Mouse (Mus musculus) left cerebral cortex, postnatal 25 days (tissue): ENCODE measurements around the gene Grik3. TPM values are rescaled to one million over a fixed set of nuclear protein-coding genes. Genes with fewer than 3 reads are reported as not detected.

ENCODE experiments used
- DNase-seq, 2 experiments: peaks; one replicate each; pipeline ENCODE4 v3.0.0; 2022; ENCODE audit warnings: low spot score in 2 of 2, mixed read lengths in 1 of 2
- intact Hi-C: fragments of 180-260 bp; cut with DNase I; formaldehyde crosslinking; loops from one replicate; pipeline ENCODE4 v1.15.1; 2025
- total RNA-seq, 2 experiments: library from RNA; stranded (reverse); gene quantifications; 2 replicates each; pipeline ENCODE4 v1.2.3; 2021

Grik3 gene
- 10 to 100 TPM; 43.1 to 43.4 TPM for total RNA-seq

DNA sequence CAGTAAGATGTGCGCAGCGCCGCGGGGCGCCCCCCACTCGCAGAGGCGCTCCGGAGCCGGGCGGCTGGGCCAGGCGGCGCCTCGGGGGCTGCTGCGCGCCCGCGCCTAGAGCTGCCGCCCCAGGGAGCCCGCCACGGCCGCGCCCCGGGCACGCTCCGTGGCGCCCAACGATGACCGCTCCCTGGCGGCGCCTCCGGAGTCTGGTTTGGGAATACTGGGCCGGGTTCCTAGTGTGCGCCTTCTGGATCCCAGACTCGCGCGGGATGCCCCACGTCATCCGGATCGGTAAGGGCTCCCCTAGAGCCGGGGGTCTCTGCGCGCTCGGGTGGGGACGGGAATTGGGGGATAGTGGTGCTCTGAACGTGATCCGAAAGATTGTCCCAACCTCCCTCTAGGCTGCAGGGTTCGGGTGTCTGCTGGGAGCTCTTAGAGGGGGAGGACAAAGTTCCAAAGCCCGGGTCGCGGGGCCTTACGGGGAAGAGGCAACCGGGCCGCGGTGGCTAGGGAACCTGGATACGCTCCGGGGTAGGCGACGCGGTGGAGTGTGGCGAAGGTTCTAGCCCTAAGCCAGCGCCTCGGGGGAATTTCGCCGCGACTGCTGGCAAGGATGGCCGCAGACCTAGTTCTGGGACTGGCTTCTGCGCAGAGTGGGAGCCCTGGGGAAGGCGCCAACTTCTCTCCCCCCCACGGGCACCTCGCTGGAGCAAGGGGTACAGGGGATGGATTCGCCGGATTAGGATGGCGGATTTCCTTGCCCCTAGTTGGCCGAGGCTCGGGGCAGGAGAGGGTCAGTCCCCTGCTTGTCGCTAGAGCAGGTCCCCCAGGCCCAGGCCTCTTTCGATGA is at the start of gene Grik3:
Grik3 (plus strand) TSS at position 40 of the 844 bp plus-strand sequence.
- intact Hi-C loops, result loop anchor here (5.0 kb wide), 2 partner anchors 211 to 259 kb away; no protein-coding TSS in a partner anchor
- DNase-seq, result no peak

DNA sequence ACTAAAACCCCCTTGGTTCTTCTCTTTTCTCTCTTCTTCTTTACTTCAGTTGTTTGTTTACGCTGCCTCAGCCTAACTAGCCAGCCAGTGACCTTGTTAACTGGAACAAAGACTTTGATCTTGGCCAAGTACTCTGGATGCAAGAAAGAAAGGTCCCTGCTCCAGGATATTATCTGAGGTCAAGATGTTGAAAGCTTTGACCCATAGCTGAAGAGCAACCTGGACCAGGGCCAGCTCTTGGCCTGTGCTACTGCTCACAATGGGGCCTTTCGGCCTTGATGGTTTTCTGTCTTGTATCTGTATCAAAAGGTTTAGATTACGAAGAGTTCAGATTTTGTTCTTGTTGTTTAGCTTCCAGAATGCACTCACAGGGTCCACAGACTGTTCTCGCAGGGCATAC is 48.7 kb upstream of the Grik3 start:
- no peak for DNase-seq

DNA sequence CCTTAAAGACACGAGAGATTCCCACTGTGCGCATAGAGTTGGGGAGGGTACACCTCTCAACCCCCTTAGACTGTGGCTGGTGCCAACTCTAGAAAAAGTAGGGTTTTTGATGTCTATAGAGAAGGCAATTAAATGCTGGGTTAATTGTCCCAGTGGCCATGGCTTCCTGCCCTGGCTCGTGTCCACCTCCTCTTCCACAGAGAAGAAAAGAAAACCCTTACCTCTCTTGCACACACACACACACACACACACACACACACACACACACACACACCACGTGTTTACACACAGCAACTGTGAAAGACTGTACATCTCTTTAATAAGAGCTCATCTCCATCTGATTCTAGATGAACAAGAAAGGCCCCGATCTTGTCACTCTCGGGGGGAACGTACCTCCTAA is 46.1 kb upstream of the Grik3 start:
- intact Hi-C loops, result no loop called here
- no peak for DNase-seq

More for the DNA sequence above, 48.7 kb upstream of the Grik3 start:
- intact Hi-C loops, result no loop called here

DNA sequence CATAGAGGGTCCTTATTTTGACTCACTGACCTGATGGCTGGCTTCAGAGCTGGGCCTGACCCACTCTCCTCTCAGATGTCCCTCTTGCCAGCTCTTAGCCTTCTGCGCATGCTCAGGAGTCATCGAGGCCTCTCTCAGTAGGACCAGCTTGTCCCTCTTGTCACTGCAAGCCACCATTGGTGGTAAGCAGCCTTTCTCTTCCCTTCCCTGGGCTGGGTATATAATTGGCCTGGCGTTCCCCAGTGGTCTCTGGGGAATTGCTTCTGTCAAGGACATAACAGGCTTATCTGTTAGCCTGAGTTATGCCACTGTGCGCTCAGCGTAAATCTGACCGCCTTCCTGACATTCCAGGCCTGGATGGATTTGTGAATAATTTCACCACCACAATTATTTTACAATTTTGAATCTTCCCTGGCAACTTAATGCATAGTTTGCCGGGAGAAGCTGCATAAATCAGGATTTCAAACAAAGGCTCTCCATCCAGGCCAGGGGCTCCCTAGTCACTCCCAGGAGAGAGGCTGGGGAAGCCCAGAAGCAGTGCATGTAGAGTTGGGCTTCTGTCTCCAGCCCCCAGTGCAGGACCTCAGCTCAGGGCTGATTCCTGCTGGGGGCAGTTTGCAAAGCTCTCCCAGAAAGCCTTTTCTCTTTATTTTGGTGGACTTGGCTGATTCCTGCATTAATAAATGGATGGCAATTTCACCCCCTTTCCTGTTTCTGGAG is 39.7 kb upstream of the Grik3 start:
- intact Hi-C loops, result no loop called here
- DNase-seq, result no peak

DNA sequence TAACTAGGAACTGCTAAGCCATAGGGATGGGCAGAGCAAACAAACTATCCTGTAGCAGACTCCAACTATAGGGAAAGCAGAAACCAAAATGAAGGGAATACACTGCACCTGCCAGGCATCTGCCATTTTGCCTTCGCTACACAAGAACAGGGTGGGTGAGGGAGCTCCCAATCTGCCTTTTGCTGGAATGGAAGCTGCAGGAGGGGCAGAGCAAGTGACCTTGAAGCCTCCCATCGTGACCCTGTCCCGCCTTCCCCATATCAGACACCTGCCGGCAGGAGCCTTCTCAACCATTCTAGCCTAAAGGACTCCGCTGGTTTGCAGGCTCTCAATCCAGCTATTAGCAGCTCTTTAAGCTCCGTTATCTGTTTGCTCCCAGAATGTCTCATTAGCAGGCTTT is 38.7 kb upstream of the Grik3 start:
- intact Hi-C loops, result no loop called here
- no peak for DNase-seq

DNA sequence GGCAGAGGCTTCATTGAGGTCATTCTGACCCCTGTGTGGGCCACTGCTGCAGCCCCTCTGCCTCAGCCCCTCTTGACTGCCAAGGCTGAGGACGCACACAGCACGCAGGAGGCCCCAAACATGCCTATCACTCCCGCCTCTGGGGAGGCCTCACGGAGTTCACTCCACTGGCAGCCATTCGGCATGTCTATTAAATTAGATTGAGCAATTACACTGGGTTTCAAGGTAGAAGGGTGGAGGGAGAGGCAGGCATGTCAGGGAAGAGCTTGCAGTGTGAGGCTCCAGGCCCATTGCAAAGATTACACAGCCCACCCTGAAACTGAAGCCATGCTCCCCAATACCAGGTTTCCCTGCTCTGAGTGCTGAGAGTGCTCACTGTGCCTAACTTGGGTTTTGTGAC is 34.0 kb upstream of the Grik3 start:
- DNase-seq, result no peak
- intact Hi-C loops, result no loop called here

DNA sequence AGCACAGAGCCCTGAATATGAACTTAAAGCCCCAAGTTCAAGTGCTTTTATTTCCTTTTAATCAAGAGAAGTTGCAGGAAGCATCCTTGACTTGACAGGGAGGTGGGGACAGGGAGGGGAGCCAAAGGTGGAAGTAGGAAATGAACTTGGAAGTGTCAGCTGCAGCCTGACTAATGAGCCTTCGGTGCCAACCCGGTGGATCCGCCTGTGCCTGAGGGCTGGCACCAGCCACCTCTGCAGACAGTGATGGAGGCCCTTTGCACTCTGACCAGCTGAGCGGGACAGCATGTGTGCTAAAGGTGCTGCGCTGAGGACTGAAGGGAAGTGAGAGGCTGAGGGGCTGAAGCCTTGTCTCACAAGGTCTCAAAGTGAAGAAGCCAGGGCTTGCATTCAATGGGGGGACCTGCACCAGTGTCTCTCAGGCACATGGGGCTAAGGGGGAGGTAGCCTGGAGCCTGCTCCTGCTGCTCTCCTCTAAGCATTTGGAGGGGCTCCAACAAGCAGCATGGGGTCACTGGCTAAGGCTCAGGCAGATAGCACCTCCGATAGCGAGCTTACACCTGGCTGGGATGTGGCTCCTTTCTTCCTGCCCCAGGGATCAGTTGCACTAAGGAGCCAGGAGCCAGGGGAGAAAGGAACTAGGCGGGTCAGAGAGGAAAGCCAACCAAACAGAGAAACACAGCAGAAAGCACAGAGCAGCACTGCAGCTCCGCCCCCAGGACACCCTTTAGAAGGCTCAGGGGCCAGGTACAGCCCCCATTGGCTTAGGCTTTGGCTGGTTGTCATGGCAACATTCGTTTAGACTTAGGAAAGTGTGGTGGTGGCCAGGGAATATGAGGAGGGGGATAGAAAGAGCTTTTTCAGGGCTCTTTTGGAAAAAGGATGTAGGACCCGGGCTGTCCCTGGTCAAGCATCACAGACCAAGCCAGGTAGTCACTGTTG is 33.1 kb upstream of the Grik3 start:
- no peak for DNase-seq
- intact Hi-C loops, result no loop called here

DNA sequence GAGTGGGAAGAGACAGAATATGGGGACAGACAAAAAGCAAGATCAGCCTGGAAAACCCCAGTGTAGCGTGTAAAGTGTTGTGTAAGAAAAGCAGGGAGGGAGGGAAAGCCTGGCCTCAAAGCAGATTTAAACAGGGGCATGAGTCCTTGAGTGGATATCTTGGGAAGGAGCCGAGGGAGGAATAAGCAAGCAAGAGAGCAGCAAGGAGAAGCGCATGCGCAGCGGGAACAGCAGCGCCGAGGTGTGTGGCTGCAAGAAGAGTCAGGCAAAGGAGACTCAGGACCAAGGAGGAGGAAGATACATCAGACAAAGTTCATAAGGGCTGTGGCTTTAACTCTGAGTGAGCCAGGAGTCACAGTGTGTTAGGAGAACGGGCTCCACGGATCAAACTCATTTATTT is 30.7 kb upstream of the Grik3 start:
- intact Hi-C loops, result no loop called here
- DNase-seq, result peak in 1 of 2 experiments; percentile 71

DNA sequence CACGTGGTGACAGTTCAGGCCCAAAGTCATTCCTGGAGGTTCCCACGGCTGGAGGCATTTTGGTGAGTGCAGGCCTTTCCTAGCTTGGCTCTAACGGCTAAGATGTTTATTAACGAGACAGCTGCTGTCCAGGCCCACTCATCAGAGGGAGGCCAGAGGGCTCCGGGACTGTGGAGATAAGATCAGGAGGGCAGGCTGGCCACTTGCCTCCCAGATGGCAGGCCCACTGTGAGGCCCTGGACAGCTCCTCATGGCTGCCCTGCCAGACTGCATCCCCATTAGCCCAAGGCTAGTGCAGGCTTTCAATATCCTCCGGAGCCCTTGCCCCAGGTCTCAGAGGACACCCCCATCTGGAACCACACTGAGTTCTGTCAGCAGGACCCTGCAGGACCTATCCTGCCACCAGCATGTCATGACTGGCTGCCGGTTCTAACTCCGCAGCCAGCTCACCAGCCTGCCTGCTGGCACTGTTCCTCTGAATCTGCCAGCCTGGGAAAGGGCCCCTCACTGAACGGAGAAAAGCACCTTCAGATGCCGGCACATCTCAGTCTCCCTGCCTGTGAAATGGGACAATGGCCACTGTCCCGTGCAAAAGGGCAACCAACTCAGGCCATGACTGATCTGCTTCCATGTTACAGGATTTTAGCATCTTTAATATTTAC is 20.7 kb upstream of the Grik3 start:
- intact Hi-C loops, result loop anchor here (10.0 kb wide), 1 partner anchor 165 kb away; no protein-coding TSS in a partner anchor
- no peak for DNase-seq

DNA sequence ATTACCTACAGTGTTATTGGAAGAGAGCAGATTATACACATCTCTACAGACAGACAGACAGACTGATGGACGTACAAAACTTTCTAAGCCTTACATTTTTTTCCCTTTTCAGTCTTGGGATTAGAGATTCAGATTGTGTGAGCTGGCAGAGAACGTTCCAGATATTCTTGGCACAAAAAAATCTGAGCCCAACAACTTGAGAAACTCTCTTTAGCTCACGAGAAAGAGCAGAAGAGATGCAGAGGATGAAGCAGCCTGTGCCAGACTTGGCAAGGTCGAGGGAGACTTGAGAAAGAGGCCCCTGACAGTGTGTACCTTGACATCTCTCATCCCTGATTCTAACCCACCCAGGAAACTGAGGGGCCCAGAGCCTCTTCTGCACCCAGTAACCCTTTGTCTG is 15.6 kb upstream of the Grik3 start:
- intact Hi-C loops, result loop anchor here (5.0 to 10.0 kb wide), 2 partner anchors 78 to 170 kb away; no protein-coding TSS in a partner anchor
- peak in 1 of 2 experiments; percentile 70 for DNase-seq

DNA sequence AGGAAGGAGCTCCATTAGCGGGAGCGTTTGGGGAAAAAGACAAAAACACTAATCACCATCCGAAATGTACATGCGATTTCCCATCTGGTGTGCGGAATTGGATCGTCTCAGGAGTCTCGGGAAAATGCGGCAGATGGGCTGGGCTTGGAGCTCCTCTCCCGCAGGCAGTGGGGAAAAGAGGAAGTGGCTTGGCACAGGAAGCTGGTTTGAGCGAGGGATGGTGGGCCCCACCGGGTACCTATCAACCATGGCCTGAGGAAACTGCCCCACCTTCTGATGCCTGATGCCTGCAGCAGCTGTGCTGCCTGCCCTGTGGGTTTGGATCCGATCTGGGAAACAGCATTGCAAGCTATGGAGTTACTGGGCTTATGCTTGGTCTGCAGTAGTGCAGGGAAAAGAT is 12.4 kb upstream of the Grik3 start:
- DNase-seq, result peak; percentile 65 to 76
- intact Hi-C loops, result loop anchor here (5.0 to 10.0 kb wide), 2 partner anchors 81 to 173 kb away; no protein-coding TSS in a partner anchor

DNA sequence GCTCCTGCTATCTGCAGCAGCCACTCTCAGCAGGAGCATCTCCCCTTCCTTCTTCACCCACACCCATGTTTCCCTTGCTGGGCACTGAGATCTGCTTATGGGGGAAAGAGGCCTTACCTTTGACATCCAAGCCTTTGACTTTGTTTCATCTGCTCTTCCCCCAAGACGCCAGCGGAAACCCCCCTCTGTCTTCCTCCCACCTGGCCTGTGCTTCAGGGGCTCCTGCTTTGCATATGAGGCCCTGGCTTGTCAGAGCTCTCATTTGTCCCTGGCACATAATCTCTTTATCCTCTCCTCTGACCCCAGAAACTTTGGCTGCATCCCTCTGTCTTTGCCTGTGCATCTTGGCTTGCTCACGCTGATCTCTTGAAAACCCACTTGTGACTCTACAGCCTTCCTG is 9.2 kb upstream of the Grik3 start:
- intact Hi-C loops, result loop anchor here (10.0 kb wide), 2 partner anchors 316 to 334 kb away; no protein-coding TSS in a partner anchor
- no peak for DNase-seq

DNA sequence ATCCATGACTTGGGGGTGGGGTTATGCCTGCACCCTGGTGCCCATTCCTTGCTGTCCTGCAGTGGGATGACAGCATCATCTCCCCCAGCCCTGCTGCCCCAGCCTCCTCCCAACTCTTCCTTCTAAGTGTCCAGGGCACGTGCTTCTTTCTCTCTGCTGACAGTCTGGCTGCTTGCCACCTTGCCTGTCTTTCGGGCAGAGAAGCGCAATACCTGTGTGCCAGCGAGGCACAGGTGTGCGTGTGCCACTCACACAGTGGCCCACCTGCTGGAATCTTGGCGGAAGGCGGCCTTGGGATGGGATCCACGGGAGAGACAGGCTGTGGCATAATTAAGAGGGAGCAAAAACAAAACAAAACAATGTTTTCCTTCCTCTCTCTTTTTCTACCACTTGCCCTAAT is 6.4 kb upstream of the Grik3 start:
- intact Hi-C loops, result loop anchor here (10.0 kb wide), 2 partner anchors 319 to 331 kb away; no protein-coding TSS in a partner anchor
- DNase-seq, result no peak

DNA sequence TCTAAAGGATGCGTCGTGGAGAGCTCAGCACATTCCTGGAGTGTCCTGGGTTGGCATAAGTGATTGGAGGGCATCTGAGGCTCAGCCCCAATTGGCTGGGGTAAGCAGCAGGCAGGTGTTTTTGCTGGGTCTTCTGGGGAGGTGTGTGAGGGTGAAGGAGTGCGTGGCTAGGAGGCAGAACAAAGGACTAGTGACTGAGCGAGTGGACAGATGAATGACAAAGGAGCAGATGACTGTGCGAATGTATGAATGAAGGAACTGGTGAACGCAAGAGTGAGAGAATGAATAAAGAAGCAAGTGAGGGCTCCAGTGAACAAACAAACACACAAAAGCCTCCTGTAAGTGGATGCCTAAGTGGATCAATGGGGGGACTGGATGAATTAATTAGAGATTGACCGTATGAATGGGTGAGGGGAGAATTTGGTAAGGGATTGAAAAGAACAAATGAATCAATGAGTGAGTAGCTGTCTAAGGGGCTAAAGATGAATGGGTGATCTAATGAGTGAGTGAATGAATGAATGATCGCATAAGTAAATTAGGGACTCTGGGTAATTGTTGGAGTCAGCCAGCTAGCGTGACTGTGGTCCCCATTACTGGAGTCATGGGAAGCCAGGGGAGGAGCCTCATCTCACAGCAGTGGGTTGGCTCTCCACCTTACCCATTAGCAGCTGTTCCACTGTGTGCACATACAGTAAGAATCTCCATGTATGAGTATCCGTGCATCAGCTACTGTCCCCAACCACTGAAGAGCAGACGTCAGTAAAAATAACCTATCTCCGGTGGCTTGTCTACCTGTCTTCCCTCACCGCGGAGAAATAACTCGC is 4.9 kb upstream of the Grik3 start:
- intact Hi-C loops, result loop anchor here (5.0 to 10.0 kb wide), 3 partner anchors 321 to 452 kb away; no protein-coding TSS in a partner anchor
- no peak for DNase-seq

DNA sequence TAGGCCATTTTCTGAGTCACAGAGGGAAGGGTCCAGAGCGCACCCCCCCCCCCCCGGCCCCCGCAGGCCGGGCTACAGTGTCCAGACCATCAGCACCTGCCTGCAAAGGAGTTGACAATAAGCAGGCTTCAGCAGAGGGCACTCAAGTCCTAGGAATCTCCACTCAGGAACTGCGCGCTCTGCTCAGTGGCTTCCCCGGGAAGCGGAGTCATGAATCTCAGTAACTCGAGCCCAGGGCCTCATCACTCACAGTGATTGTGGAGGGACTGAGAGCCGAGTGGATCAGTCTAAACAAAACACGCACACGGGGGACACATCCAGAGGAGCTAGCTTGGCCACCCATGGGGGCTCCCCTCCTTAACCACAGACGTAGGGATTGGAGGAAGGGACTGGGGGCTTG is 3.9 kb upstream of the Grik3 start:
- peak in 1 of 2 experiments; percentile 55 for DNase-seq
- intact Hi-C loops, result loop anchor here (5.0 to 10.0 kb wide), 3 partner anchors 322 to 451 kb away; no protein-coding TSS in a partner anchor

DNA sequence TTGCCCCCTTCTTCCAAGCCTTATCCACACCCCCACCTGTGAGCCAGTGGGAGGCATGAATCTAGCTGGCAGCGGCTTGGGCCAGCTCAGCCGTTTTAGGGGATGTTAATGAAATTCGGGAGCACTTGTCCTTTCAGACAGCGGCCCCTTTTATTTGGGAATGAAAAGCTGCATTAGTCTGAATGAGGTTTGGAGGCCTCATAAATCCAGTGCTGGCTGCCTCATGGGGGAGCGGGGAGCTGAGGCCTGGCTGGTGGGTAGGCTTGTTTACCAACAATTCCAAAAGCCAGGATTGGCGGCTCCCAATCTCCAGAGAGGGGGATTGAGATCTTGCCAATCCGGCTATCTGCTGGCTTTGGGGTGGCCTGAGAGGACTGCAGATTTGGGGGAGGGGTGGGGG is 3.5 kb upstream of the Grik3 start:
- no peak for DNase-seq
- intact Hi-C loops, result loop anchor here (5.0 to 10.0 kb wide), 3 partner anchors 322 to 450 kb away; no protein-coding TSS in a partner anchor

DNA sequence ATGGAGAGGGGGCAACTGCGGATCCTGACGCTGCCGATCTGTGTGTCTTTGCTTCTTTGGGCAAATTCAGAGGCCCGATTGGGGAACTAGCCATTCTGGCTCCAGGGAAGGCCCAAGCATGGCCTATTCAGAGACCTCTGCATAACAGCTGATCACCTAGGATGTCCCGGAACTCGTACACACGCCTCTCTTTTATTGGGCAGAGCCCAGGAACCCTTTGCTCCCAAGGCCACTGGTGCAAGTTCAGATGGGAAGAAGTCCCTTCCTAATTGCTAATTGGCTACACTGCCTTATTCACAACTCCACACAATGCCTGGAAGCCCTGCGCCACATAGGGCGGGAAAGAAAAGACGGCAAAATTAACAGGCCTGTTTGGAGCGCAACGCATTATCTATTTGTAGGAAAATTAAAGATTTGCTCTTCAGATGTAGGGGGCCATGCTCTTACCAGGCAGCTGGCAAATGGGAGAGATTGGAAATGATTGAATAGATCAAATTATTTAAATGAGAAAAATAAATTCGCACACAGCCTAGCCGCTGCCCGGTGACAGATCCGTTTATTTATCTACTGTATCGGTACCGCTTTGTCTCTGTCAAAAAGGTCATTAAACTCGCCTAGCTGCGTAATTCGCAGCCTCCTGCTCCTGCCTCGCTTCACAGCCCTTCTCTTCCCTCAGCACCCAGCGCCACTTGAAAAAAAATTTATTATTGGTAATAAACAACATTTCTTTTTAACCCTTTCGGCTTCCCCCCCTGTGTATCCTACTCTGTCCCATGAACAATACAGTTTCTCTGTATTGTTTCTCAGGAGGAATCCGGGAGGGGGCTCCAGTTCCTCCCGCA is 1.5 kb upstream of the Grik3 start:
- no peak for DNase-seq
- intact Hi-C loops, result loop anchor here (5.0 to 10.0 kb wide), 3 partner anchors 324 to 448 kb away; no protein-coding TSS in a partner anchor
